Mouse (Mus musculus): Measurements from ENCODE around the gene Zfp462. TPM values are rescaled to one million over a fixed set of nuclear protein-coding genes. Genes with fewer than 3 reads are reported as not detected.

Gene Zfp462
- polyA plus RNA-seq, 1 experiment, result not detected

DNA sequence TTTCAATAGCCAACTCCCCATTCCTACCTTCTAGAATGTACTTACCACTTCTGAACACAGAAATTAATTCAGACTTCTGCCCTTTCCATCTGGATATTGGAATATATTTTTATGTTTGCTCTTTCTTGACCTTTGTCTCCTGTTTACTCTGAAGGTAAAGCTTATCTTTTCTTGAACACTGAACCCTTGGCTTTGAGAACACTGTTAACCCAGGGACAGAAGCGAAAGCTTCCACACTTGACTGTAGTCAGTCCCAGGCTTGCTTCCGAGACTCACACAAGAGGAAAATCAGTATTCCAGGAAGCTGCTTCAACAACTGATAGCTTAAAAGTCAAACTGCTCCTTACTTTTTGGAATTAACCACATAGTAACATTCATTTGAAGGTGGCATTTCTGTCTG, 70.7 kb downstream of the Zfp462 start:
- TF ChIP-seq CTCF (IDR thresholded peaks at IDR 0.05; ENCODE audit: insufficient read depth, low read depth, low read length) (no peak), POLR2A (IDR thresholded peaks at IDR 0.05; ENCODE audit: insufficient read depth, low read depth, low read length) (no peak)
- 97% methylated on average over 2 of the region's 2 CpGs for WGBS
- H3K27ac ChIP-seq (ENCODE audit: insufficient read depth, low read depth, low read length), result no peak overlapping the region
- peaks cover 15% of the 10 kb centered on the region for H3K4me1 ChIP-seq (ENCODE audit: control insufficient read depth, insufficient read depth, low read length)
- no peak overlapping the region for H3K4me3 ChIP-seq (ENCODE audit: insufficient read depth, low read depth, low read length)

DNA sequence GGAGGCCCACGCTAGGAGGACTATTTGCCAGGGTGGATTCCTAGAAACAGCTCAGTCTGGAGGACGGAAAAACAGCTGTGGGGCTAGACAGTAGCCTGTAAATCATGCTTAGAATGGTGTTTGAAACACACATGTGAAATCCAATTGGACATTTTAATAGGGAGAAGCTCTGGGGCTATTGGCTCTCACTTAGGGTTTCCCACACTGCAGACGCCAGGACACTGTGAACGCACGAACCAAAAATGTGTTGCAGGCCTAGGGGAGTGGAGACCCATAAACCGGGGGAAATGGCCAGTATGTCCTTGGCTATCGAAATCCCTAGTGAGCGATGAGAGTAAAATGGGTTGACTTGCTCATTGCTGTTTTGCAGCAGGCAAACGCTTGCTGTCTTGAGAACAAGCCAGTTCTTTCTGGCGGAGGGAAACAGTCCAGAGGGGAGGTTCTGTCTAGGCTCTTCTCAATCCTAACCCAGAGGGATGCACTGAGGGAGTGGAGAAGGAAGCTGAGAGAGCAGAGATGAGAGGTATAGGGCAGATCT, 81.3 kb downstream of the Zfp462 start:
- Histone ChIP-seq H3K4me3 (ENCODE audit: insufficient read depth, low read depth, low read length) (no peak overlapping the region), H3K27ac (ENCODE audit: insufficient read depth, low read depth, low read length) (peak overlapping the region; percentile 27), H3K4me1 (ENCODE audit: control insufficient read depth, insufficient read depth, low read length) (peaks cover 9% of the 10 kb centered on the region)
- 50% methylated on average over 10 of the region's 10 CpGs for WGBS
- TF ChIP-seq CTCF (IDR thresholded peaks at IDR 0.05; ENCODE audit: insufficient read depth, low read depth, low read length), result no peak

DNA sequence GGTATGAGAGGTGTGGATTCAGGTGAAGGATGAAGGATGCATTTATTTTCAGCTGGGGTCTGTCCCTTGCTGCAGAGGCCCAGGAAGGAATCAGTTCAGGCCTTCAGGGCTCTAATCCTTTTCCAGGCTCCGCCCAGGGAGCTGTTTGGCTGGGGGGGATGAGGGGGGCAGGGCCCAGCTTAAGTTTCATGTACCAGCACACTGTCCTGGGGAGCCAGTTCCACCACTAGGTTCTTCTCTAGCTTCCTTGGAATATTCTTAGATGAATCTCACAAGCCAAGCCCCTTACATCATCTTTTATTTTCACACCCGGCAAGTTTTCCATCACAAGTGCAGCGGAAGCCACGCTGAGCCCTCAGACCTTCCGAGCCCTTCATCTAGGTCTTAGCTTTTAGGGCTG, 85.6 kb downstream of the Zfp462 start:
- Histone ChIP-seq H3K27ac (ENCODE audit: insufficient read depth, low read depth, low read length) (no peak overlapping the region), H3K4me1 (ENCODE audit: control insufficient read depth, insufficient read depth, low read length) (peaks cover 12% of the 10 kb centered on the region), H3K4me3 (ENCODE audit: insufficient read depth, low read depth, low read length) (no peak overlapping the region)
- 81% methylated on average over 5 of the region's 5 CpGs for WGBS
- no peak for TF ChIP-seq POLR2A (IDR thresholded peaks at IDR 0.05; ENCODE audit: insufficient read depth, low read depth, low read length)
- no peak for TF ChIP-seq CTCF (IDR thresholded peaks at IDR 0.05; ENCODE audit: insufficient read depth, low read depth, low read length)

DNA sequence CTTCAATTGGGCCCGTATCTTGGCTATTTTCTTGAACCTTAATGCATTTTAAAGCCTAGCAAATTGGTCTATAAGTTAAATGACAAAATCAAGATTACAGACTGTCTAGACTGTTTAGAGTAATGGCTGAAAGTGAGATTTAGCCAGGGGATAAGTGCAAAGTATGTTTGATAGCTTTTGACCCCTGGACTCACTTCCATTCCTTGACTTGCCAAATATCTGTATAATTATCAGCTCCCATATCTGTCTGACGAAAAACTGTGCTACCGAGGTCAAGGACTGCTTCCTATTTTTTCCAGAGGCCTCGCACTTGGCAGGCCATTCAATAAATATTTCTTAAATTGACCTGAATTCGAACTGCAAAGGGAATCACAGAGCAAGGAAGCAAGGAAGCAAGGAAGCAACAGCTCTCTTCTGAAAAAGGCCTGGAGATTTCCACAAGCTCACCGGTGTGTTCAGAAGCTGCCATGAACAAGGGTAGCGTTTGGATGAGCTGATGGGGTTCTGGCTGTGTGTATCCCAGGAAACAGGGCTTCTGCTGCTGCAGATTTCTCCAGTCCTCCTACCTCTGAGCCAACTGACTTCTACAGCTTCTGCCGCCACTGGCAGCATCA, 87.6 kb downstream of the Zfp462 start:
- no peak for TF ChIP-seq POLR2A (IDR thresholded peaks at IDR 0.05; ENCODE audit: insufficient read depth, low read depth, low read length)
- no peak for TF ChIP-seq CTCF (IDR thresholded peaks at IDR 0.05; ENCODE audit: insufficient read depth, low read depth, low read length)
- Histone ChIP-seq H3K4me1 (ENCODE audit: control insufficient read depth, insufficient read depth, low read length) (peaks cover 3% of the 10 kb centered on the region), H3K4me3 (ENCODE audit: insufficient read depth, low read depth, low read length) (no peak overlapping the region), H3K27ac (ENCODE audit: insufficient read depth, low read depth, low read length) (no peak overlapping the region)
- WGBS, result 66% methylated on average over 8 of the region's 8 CpGs

DNA sequence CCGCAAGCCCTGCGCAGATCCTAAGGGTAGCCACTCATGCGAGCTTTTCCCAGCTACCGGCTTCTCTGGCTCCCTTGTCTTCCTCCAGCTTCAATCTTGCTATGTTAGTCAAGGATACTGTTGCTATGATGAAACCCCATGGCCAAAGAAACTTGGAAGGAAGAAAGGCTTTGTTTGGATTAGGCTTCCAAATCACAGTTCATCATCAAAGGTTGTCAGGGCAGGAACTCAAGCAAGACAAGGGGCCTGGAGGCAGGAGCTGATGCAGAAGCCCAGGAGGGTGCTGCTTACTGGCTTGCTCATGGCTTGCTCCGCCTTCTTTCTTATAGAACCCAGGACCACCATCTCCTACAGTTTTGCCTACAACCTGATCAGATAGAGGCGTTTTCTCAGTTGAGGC, 88.6 kb downstream of the Zfp462 start:
- 95% methylated on average over 6 of the region's 6 CpGs for WGBS
- no peak for TF ChIP-seq CTCF (IDR thresholded peaks at IDR 0.05; ENCODE audit: insufficient read depth, low read depth, low read length)
- no peak for TF ChIP-seq POLR2A (IDR thresholded peaks at IDR 0.05; ENCODE audit: insufficient read depth, low read depth, low read length)
- peaks cover 3% of the 10 kb centered on the region for H3K4me1 ChIP-seq (ENCODE audit: control insufficient read depth, insufficient read depth, low read length)
- no peak overlapping the region for H3K4me3 ChIP-seq (ENCODE audit: insufficient read depth, low read depth, low read length)
- no peak overlapping the region for H3K27ac ChIP-seq (ENCODE audit: insufficient read depth, low read depth, low read length)

DNA sequence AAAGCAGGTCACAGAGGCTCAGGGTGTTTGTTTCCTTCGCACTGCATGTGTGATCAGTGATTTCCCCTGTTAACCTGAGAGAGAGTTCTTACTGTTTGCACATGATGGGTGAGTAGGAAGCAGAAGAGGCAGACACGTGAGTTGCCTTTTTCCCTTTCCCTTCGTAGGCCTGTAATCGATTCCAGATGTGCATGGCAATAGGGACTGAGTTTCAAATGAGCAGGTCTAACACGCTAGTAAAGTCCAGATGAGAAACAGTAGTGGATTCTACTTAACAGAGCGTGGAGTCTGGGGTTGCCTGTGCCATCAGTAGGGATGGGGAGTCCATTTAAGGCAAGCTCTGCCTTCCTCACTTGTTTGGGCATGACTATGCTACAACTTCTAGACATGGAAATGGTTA, 93.3 kb downstream of the Zfp462 start:
- H3K4me3 ChIP-seq (ENCODE audit: insufficient read depth, low read depth, low read length), result no peak overlapping the region
- TF ChIP-seq CTCF (IDR thresholded peaks at IDR 0.05; ENCODE audit: insufficient read depth, low read depth, low read length) (no peak), POLR2A (IDR thresholded peaks at IDR 0.05; ENCODE audit: insufficient read depth, low read depth, low read length) (no peak)
- no peaks in the 10 kb centered on the region for H3K4me1 ChIP-seq (ENCODE audit: control insufficient read depth, insufficient read depth, low read length)
- no peak overlapping the region for H3K27ac ChIP-seq (ENCODE audit: insufficient read depth, low read depth, low read length)
- WGBS, result 88% methylated on average over 6 of the region's 6 CpGs

DNA sequence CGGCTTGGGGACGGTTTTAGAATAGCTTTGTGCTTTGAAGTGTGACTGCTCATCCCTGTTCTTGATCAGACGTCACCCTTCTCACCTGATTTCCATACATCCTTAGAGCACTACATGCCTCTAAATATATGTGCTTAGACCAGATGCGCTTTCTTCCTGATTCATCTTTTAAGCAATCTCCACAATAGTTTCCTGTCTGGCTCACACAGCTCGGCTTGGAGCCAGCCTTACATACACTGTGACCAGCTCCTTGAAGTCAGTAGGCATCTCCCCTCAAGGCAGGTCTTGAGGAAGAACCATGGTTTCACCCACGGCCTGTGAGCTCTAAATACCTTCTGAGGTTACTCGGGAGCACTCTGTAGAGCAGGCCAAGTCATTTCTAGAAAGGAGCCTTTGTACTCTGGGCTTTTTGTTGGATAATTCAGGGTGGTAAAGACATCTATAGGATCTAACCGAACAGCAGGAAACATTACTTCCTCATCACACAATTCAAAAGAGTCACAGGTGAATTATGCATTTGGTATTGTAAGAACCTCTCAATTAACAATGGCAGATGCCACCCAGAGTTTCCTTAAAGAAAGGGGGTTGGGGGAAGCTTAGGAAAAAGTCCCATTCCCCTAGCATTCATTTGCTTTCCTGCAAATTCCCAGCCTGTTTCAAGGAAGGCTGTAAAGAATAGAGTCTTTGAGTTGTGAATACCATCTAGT, 95.6 kb downstream of the Zfp462 start:
- 53% methylated on average over 8 of the region's 8 CpGs for WGBS
- TF ChIP-seq CTCF (IDR thresholded peaks at IDR 0.05; ENCODE audit: insufficient read depth, low read depth, low read length) (no peak), POLR2A (IDR thresholded peaks at IDR 0.05; ENCODE audit: insufficient read depth, low read depth, low read length) (no peak)
- no peak overlapping the region for H3K4me3 ChIP-seq (ENCODE audit: insufficient read depth, low read depth, low read length)
- H3K27ac ChIP-seq (ENCODE audit: insufficient read depth, low read depth, low read length), result no peak overlapping the region
- H3K4me1 ChIP-seq (ENCODE audit: control insufficient read depth, insufficient read depth, low read length), result no peaks in the 10 kb centered on the region

DNA sequence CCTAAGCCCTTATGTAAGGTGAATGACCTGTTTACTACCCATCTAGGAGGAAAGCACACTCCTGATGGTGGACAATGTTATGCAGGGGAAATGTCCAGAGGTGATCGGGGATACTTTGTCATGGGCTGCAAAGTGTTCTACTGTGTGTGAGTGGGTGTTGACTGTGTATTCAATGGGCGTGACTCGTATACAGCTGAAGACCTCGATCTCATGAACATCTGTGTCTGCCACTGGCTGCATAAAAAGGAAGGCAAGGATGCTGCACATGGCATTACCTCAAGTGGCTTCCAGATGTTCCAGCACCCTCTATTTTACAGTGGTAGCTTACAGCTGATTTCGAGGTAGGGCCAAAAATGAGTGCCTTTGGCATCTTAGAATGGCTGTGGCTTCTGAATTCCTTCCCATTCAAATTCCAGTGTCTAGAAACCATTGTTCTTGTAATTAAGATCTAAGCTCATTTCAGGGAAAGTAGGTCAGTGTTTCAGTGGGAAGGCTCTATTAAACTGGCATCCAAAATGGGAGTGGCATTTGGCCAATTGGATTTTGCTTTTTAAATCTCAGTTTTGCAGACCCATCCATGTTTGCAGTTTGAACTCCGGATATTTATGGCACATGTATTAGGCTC, 96.4 kb downstream of the Zfp462 start:
- no peak overlapping the region for H3K4me3 ChIP-seq (ENCODE audit: insufficient read depth, low read depth, low read length)
- WGBS, result 46% methylated on average over 6 of the region's 6 CpGs
- H3K27ac ChIP-seq (ENCODE audit: insufficient read depth, low read depth, low read length), result no peak overlapping the region
- TF ChIP-seq CTCF (IDR thresholded peaks at IDR 0.05; ENCODE audit: insufficient read depth, low read depth, low read length) (no peak), POLR2A (IDR thresholded peaks at IDR 0.05; ENCODE audit: insufficient read depth, low read depth, low read length) (no peak)
- no peaks in the 10 kb centered on the region for H3K4me1 ChIP-seq (ENCODE audit: control insufficient read depth, insufficient read depth, low read length)

DNA sequence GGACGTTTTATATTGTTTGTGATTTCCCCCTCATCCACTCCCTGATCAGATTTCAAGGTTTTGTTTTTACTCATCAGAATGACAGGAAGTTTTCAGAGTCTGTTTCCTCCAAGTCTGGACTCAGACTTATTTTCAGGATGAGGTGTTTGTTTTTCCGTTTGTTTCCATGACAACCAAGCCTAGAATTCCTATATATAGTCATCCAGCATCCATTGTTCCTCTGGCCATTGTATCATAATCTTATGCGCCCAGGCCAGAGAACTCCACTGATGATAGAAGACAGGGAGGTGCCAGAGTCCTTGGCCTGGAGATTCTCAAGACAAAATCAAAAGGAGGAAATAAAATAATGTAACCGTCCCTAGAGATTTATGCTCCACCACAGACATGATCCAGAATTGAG, 97.7 kb downstream of the Zfp462 start:
- Histone ChIP-seq H3K4me1 (ENCODE audit: control insufficient read depth, insufficient read depth, low read length) (no peaks in the 10 kb centered on the region), H3K4me3 (ENCODE audit: insufficient read depth, low read depth, low read length) (no peak overlapping the region), H3K27ac (ENCODE audit: insufficient read depth, low read depth, low read length) (no peak overlapping the region)
- WGBS, result 66% methylated on average over 4 of the region's 4 CpGs
- no peak for TF ChIP-seq CTCF (IDR thresholded peaks at IDR 0.05; ENCODE audit: insufficient read depth, low read depth, low read length)
- TF ChIP-seq POLR2A (IDR thresholded peaks at IDR 0.05; ENCODE audit: insufficient read depth, low read depth, low read length), result no peak
